Mouse (Mus musculus) heart, postnatal 0 days (tissue): ENCODE measurements around the gene Chodl.

Source experiments
- CTCF ChIP-seq: IDR thresholded peaks from 2 replicates; pipeline ENCODE4 v1.5.1; 2016; ENCODE audit warnings: antibody characterized with exemption, control low read depth, low read depth
- EP300 ChIP-seq: IDR thresholded peaks from 2 replicates; pipeline ENCODE4 v1.6.1; 2016; ENCODE audit warnings: antibody characterized with exemption, low read depth

- no peak for TF ChIP-seq CTCF
- TF ChIP-seq EP300, result no peak
Measured at GRCm38 (mm10) chr16:78934298-78934697, 3.5 kb downstream of the Chodl start.
